Mouse (Mus musculus): ENCODE data around the gene Prune2. TPM values are rescaled to one million over a fixed set of nuclear protein-coding genes. Genes with fewer than 3 reads are reported as not detected.

Prune2 gene
- polyA plus RNA-seq, 1 experiment from 2014 or later: 1.2 TPM

- Histone ChIP-seq H3K4me2 (replicated peaks; ENCODE audit: low read depth, low read length) (peak overlapping the region; percentile 71), H3K9ac (replicated peaks; ENCODE audit: low read length) (peak overlapping the region; percentile 46), H3K27me3 (ENCODE audit: insufficient read depth, low read length) (peaks cover 24% of the 10 kb centered on the region), H3K36me3 (ENCODE audit: insufficient read depth, low read length) (no peaks in the 10 kb centered on the region), H3K9me3 (ENCODE audit: low read length) (no peaks in the 10 kb centered on the region), H3K4me1 (ENCODE audit: insufficient read depth, low read length) (peaks cover 8% of the 10 kb centered on the region), H3K4me3 (ENCODE audit: low read length) (peak overlapping the region; percentile 42), H3K27ac (ENCODE audit: low read length) (no peak overlapping the region)
- ATAC-seq (ENCODE audit: low FRiP score, low TSS enrichment): 0 out of 2 replicates have a peak, but pooled peaks have one; percentile 4
- 2% methylated on average over 7 of the region's 7 CpGs for WGBS
Measured at GRCm38 (mm10) chr19:16956319-16956718, 401 bp downstream of the Prune2 start.

DNA sequence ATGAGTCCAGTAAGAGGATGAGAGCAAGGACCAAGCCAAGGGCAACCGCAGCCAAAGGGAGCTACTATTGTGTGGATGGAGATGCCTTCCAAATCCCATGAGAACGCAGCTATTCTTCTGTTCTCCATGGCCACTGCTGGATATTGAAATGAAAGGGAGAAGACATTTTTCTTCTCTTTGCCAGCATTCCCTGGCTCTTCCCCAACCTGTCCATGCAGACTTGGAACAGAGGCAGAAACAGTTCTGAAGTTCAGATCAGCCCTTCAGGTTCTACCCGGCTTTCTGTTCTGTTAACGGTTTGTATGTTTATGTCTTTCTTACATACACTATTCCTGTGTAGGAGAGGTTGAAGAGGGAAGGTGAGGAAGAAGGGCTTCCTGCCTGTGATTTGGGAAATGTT, 3.1 kb downstream of the Prune2 start:
- ATAC-seq (ENCODE audit: low FRiP score, low TSS enrichment): no peak
- no peak overlapping the region for H3K4me3 ChIP-seq (ENCODE audit: low read length)
- H3K36me3 ChIP-seq (ENCODE audit: insufficient read depth, low read length): no peaks in the 10 kb centered on the region
- no peak overlapping the region for H3K9ac ChIP-seq (replicated peaks; ENCODE audit: low read length)
- peaks cover 8% of the 10 kb centered on the region for H3K4me1 ChIP-seq (ENCODE audit: insufficient read depth, low read length)
- H3K27me3 ChIP-seq (ENCODE audit: insufficient read depth, low read length): peaks cover 24% of the 10 kb centered on the region
- 92% methylated on average over 4 of the region's 4 CpGs for WGBS
- H3K27ac ChIP-seq (ENCODE audit: low read length): no peak overlapping the region
- H3K9me3 ChIP-seq (ENCODE audit: low read length): no peaks in the 10 kb centered on the region
- H3K4me2 ChIP-seq (replicated peaks; ENCODE audit: low read depth, low read length): no peak overlapping the region

DNA sequence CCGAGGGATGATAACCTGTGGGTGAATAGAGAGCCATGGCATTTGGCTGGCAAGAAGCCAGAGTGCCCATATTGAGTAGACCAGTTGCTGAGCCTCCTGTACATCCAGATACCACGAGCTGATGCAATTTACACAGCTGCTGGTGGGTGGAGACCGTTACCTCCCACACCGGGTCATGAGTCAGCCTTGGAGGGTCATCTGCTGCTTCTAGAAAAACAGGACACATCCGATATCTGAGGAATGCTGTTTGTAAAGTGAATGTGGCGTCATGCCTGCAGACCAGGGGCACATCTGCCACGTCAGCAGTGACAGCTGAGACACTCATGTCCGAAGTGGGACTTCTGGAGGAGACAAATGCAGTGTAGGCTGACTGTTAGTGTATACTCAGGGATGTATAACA, 3.6 kb downstream of the Prune2 start:
- H3K27me3 ChIP-seq (ENCODE audit: insufficient read depth, low read length): peaks cover 24% of the 10 kb centered on the region

GRCm38 (mm10) chr19:16961036-16961435, 5.1 kb downstream of the Prune2 start:
- no peak overlapping the region for H3K9ac ChIP-seq (replicated peaks; ENCODE audit: low read length)
- peaks cover 8% of the 10 kb centered on the region for H3K4me1 ChIP-seq (ENCODE audit: insufficient read depth, low read length)
- peaks cover 7% of the 10 kb centered on the region; the same call in 1 of the 2 replicates for H3K9me3 ChIP-seq (ENCODE audit: low read length)
- H3K27ac ChIP-seq (ENCODE audit: low read length): no peak overlapping the region
- H3K36me3 ChIP-seq (ENCODE audit: insufficient read depth, low read length): no peaks in the 10 kb centered on the region
- ATAC-seq (ENCODE audit: low FRiP score, low TSS enrichment): no peak
- H3K4me3 ChIP-seq (ENCODE audit: low read length): no peak overlapping the region
- H3K27me3 ChIP-seq (ENCODE audit: insufficient read depth, low read length): peaks cover 19% of the 10 kb centered on the region
- H3K4me2 ChIP-seq (replicated peaks; ENCODE audit: low read depth, low read length): no peak overlapping the region
- 89% methylated on average over 3 of the region's 3 CpGs for WGBS

More for the DNA sequence above, 3.6 kb downstream of the Prune2 start:
- ATAC-seq (ENCODE audit: low FRiP score, low TSS enrichment): no peak
- Histone ChIP-seq H3K4me2 (replicated peaks; ENCODE audit: low read depth, low read length) (no peak overlapping the region), H3K27ac (ENCODE audit: low read length) (no peak overlapping the region), H3K4me1 (ENCODE audit: insufficient read depth, low read length) (peaks cover 8% of the 10 kb centered on the region), H3K9ac (replicated peaks; ENCODE audit: low read length) (no peak overlapping the region), H3K9me3 (ENCODE audit: low read length) (peaks cover 5% of the 10 kb centered on the region; the same call in 1 of the 2 replicates), H3K4me3 (ENCODE audit: low read length) (no peak overlapping the region), H3K36me3 (ENCODE audit: insufficient read depth, low read length) (no peaks in the 10 kb centered on the region)
- WGBS: 25% methylated on average over 8 of the region's 8 CpGs

DNA sequence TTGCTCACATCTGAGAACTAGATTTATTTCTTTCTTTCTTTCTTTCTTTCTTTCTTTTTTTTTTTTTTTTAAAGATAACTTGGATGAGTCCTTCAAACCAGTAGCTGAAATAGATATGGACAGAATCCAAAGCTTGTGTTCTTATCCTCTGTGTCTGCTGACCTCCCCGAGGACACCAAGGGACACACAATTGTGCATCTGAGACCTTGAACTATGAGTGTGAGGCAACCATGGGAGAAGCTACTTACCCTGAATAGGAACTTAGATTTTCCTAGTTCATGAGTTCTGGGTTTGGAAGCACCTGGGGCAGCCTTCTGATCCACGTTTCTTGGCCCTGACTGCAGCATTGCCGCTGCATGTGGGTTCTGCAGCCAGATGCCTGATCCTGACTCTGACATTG, 7.3 kb downstream of the Prune2 start:
- Histone ChIP-seq H3K27ac (ENCODE audit: low read length) (no peak overlapping the region), H3K9me3 (ENCODE audit: low read length) (peaks cover 7% of the 10 kb centered on the region; the same call in 1 of the 2 replicates), H3K9ac (replicated peaks; ENCODE audit: low read length) (no peak overlapping the region), H3K4me1 (ENCODE audit: insufficient read depth, low read length) (no peaks in the 10 kb centered on the region), H3K36me3 (ENCODE audit: insufficient read depth, low read length) (no peaks in the 10 kb centered on the region), H3K27me3 (ENCODE audit: insufficient read depth, low read length) (peaks cover 5% of the 10 kb centered on the region; the same call in 1 of the 2 replicates), H3K4me2 (replicated peaks; ENCODE audit: low read depth, low read length) (no peak overlapping the region), H3K4me3 (ENCODE audit: low read length) (no peak overlapping the region)
- WGBS: 87% methylated on average over 3 of the region's 3 CpGs
- no peak for ATAC-seq (ENCODE audit: low FRiP score, low TSS enrichment)

DNA sequence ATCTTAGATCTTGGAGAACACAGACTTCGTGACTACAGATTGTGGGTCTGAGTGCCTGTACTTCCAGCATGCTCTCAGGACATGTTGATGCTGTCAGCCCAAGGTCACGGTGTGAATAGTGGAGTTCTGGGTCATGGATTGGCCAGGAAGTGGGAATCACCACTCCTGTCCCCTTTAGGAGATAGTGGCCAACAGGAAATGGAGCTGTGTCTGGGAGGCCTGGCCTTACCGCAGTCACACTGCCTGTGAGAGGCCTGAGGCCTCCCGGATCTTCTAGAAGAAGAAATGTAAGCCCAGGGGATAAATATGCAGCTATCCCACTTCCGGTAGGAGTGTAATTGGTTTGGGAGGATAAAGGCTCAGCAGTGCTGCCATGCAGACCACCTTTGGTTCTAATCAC, 12.8 kb downstream of the Prune2 start:
- Histone ChIP-seq H3K4me3 (ENCODE audit: low read length) (no peak overlapping the region), H3K36me3 (ENCODE audit: insufficient read depth, low read length) (no peaks in the 10 kb centered on the region), H3K27me3 (ENCODE audit: insufficient read depth, low read length) (no peaks in the 10 kb centered on the region), H3K9me3 (ENCODE audit: low read length) (peaks cover 7% of the 10 kb centered on the region; the same call in 1 of the 2 replicates), H3K9ac (replicated peaks; ENCODE audit: low read length) (no peak overlapping the region), H3K4me1 (ENCODE audit: insufficient read depth, low read length) (no peaks in the 10 kb centered on the region), H3K4me2 (replicated peaks; ENCODE audit: low read depth, low read length) (no peak overlapping the region), H3K27ac (ENCODE audit: low read length) (no peak overlapping the region)
- 76% methylated on average over 5 of the region's 5 CpGs for WGBS
- no peak for ATAC-seq (ENCODE audit: low FRiP score, low TSS enrichment)

- Histone ChIP-seq H3K27ac (ENCODE audit: low read length) (no peak overlapping the region), H3K36me3 (ENCODE audit: insufficient read depth, low read length) (no peaks in the 10 kb centered on the region), H3K27me3 (ENCODE audit: insufficient read depth, low read length) (no peaks in the 10 kb centered on the region), H3K4me3 (ENCODE audit: low read length) (no peak overlapping the region), H3K9me3 (ENCODE audit: low read length) (no peaks in the 10 kb centered on the region), H3K9ac (replicated peaks; ENCODE audit: low read length) (no peak overlapping the region), H3K4me1 (ENCODE audit: insufficient read depth, low read length) (no peaks in the 10 kb centered on the region), H3K4me2 (replicated peaks; ENCODE audit: low read depth, low read length) (no peak overlapping the region)
- no peak for ATAC-seq (ENCODE audit: low FRiP score, low TSS enrichment)
- WGBS: 44% methylated on average over 2 of the region's 2 CpGs
Measured at GRCm38 (mm10) chr19:16970612-16971011, 14.7 kb downstream of the Prune2 start.

DNA sequence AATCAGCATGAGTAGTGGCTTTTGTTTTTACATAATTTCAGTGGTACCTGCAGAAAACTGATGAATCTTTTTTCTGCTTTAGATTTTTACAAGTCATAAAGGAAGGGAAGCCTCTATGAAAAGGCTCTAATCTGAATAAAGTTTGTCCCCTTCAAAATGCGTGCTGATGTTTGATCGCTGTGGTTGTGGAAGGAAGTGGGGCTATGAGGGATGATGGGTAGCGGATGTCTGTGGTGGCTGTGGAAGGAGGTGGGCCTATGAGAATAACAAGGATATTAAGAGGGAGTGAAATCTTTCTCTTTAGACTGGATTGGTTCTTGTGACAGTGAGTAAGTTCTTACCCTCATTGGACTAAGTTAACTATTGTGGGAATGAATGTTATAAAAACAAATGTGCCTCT, 23.0 kb downstream of the Prune2 start:
- Histone ChIP-seq H3K36me3 (ENCODE audit: insufficient read depth, low read length) (no peaks in the 10 kb centered on the region), H3K4me2 (replicated peaks; ENCODE audit: low read depth, low read length) (no peak overlapping the region), H3K27me3 (ENCODE audit: insufficient read depth, low read length) (no peaks in the 10 kb centered on the region), H3K27ac (ENCODE audit: low read length) (no peak overlapping the region), H3K9ac (replicated peaks; ENCODE audit: low read length) (no peak overlapping the region), H3K4me1 (ENCODE audit: insufficient read depth, low read length) (no peaks in the 10 kb centered on the region), H3K9me3 (ENCODE audit: low read length) (no peaks in the 10 kb centered on the region), H3K4me3 (ENCODE audit: low read length) (no peak overlapping the region)
- no peak for ATAC-seq (ENCODE audit: low FRiP score, low TSS enrichment)
- 89% methylated on average over 3 of the region's 3 CpGs for WGBS

GRCm38 (mm10) chr19:16981743-16982142, 25.8 kb downstream of the Prune2 start:
- Histone ChIP-seq H3K9ac (replicated peaks; ENCODE audit: low read length) (no peak overlapping the region), H3K27ac (ENCODE audit: low read length) (no peak overlapping the region), H3K4me3 (ENCODE audit: low read length) (no peak overlapping the region), H3K9me3 (ENCODE audit: low read length) (no peaks in the 10 kb centered on the region), H3K4me2 (replicated peaks; ENCODE audit: low read depth, low read length) (no peak overlapping the region), H3K4me1 (ENCODE audit: insufficient read depth, low read length) (no peaks in the 10 kb centered on the region), H3K36me3 (ENCODE audit: insufficient read depth, low read length) (no peaks in the 10 kb centered on the region), H3K27me3 (ENCODE audit: insufficient read depth, low read length) (no peaks in the 10 kb centered on the region)
- ATAC-seq (ENCODE audit: low FRiP score, low TSS enrichment): no peak
- 89% methylated on average over 4 of the region's 4 CpGs for WGBS

DNA sequence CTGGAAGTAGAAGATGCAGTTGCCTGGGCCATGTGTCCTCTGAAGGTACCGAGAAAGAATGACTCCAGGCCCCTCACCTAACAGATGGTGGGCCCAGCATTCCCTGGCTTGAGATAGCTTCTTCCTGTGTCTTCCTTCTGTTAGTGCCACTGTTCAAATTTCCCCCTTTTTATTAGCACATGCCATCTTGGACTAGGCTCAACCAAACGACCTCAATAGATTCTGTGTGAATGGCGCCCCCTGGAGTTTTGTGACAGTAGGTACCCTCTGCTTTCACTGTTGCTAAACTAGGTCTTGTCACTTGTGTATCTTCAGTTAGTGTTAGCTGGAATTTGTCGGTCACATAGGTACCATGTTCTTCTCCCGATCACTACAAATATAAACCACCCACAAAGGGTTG, 29.0 kb downstream of the Prune2 start:
- Histone ChIP-seq H3K36me3 (ENCODE audit: insufficient read depth, low read length) (no peaks in the 10 kb centered on the region), H3K27me3 (ENCODE audit: insufficient read depth, low read length) (no peaks in the 10 kb centered on the region), H3K4me3 (ENCODE audit: low read length) (no peak overlapping the region), H3K9ac (replicated peaks; ENCODE audit: low read length) (no peak overlapping the region), H3K4me1 (ENCODE audit: insufficient read depth, low read length) (no peaks in the 10 kb centered on the region), H3K4me2 (replicated peaks; ENCODE audit: low read depth, low read length) (no peak overlapping the region), H3K27ac (ENCODE audit: low read length) (no peak overlapping the region), H3K9me3 (ENCODE audit: low read length) (no peaks in the 10 kb centered on the region)
- 54% methylated on average over 5 of the region's 5 CpGs for WGBS
- ATAC-seq (ENCODE audit: low FRiP score, low TSS enrichment): no peak

All from kidney, embryonic 16.5 days (tissue).